Mouse (Mus musculus): Measurements from ENCODE around the gene Nip7. TPM values are rescaled to one million over a fixed set of nuclear protein-coding genes. Genes with fewer than 3 reads are reported as not detected.
"Not testable (repeated sequence)": the region's sequence is repeated elsewhere in the genome, so short reads cannot be mapped to it uniquely, and the experiment has no call there.

The Nip7 gene
- 10 to 100 TPM; 61.0 to 62.3 TPM for total RNA-seq (2021)

GRCm38 (mm10) chr8:107056076-107056972 lies at the start of gene Nip7, which contains the start of gene Cog8:
Gene Nip7, plus strand, starts transcription at chr8:107056877.
Gene Cog8, minus strand, starts transcription at chr8:107056689.
- intact Hi-C loops (cut with DNase I): no loop called here
- DNase-seq (ENCODE audit: extremely low spot score in 1 of 2, low spot score in 2 of 2): peak; percentile 97

- intact Hi-C loops (cut with DNase I): no loop called here
- DNase-seq (ENCODE audit: extremely low spot score in 1 of 2, low spot score in 2 of 2): no peak
These were observed 48.9 kb upstream of the Nip7 start for GRCm38 (mm10) chr8:107007795-107008194.

GRCm38 (mm10) chr8:107012666-107013065 lies 44.0 kb upstream of the Nip7 start:
- intact Hi-C loops (cut with DNase I): no loop called here
- DNase-seq (ENCODE audit: extremely low spot score in 1 of 2, low spot score in 2 of 2): no peak

- intact Hi-C loops (cut with DNase I): no loop called here
- no peak for DNase-seq (ENCODE audit: extremely low spot score in 1 of 2, low spot score in 2 of 2)
These were observed 41.8 kb upstream of the Nip7 start for GRCm38 (mm10) chr8:107014915-107015314.

GRCm38 (mm10) chr8:107023479-107023878 lies 33.2 kb upstream of the Nip7 start:
- intact Hi-C loops (cut with DNase I): no loop called here
- DNase-seq (ENCODE audit: extremely low spot score in 1 of 2, low spot score in 2 of 2): no peak

- DNase-seq (ENCODE audit: extremely low spot score in 1 of 2, low spot score in 2 of 2): no peak
- intact Hi-C loops (cut with DNase I): no loop called here
These were observed 27.4 kb upstream of the Nip7 start for GRCm38 (mm10) chr8:107029310-107029709.

GRCm38 (mm10) chr8:107030058-107030457 lies 26.6 kb upstream of the Nip7 start:
- intact Hi-C loops (cut with DNase I): no loop called here
- DNase-seq (ENCODE audit: extremely low spot score in 1 of 2, low spot score in 2 of 2): no peak

GRCm38 (mm10) chr8:107030650-107031576 lies 25.8 kb upstream of the Nip7 start, which contains the start of gene Vps4a:
Gene Vps4a, plus strand, starts transcription at chr8:107031222.
- intact Hi-C loops (cut with DNase I): no loop called here
- peak; percentile 91 to 95 for DNase-seq (ENCODE audit: extremely low spot score in 1 of 2, low spot score in 2 of 2)

- intact Hi-C loops (cut with DNase I): no loop called here
- no peak for DNase-seq (ENCODE audit: extremely low spot score in 1 of 2, low spot score in 2 of 2)
These were observed 25.0 kb upstream of the Nip7 start for GRCm38 (mm10) chr8:107031577-107032090.

- intact Hi-C loops (cut with DNase I); DNase-seq (ENCODE audit: extremely low spot score in 1 of 2, low spot score in 2 of 2): not testable (repeated sequence)
These were observed 23.1 kb upstream of the Nip7 start for GRCm38 (mm10) chr8:107033609-107034008.

GRCm38 (mm10) chr8:107035641-107036040 lies 21.0 kb upstream of the Nip7 start:
- DNase-seq (ENCODE audit: extremely low spot score in 1 of 2, low spot score in 2 of 2): no peak
- intact Hi-C loops (cut with DNase I): no loop called here

- no peak for DNase-seq (ENCODE audit: extremely low spot score in 1 of 2, low spot score in 2 of 2)
- intact Hi-C loops (cut with DNase I): no loop called here
These were observed 20.1 kb upstream of the Nip7 start for GRCm38 (mm10) chr8:107036626-107037025.

GRCm38 (mm10) chr8:107040632-107041031 lies 16.0 kb upstream of the Nip7 start:
- intact Hi-C loops (cut with DNase I): no loop called here
- DNase-seq (ENCODE audit: extremely low spot score in 1 of 2, low spot score in 2 of 2): no peak

- intact Hi-C loops (cut with DNase I): no loop called here
- DNase-seq (ENCODE audit: extremely low spot score in 1 of 2, low spot score in 2 of 2): no peak
These were observed 11.2 kb upstream of the Nip7 start for GRCm38 (mm10) chr8:107045478-107045877.

- intact Hi-C loops (cut with DNase I): no loop called here
- no peak for DNase-seq (ENCODE audit: extremely low spot score in 1 of 2, low spot score in 2 of 2)
These were observed 9.7 kb upstream of the Nip7 start for GRCm38 (mm10) chr8:107046976-107047375.

GRCm38 (mm10) chr8:107048061-107048941 lies 8.4 kb upstream of the Nip7 start, which contains the start of gene Pdf:
Gene Pdf, minus strand, starts transcription at chr8:107048614.
- intact Hi-C loops (cut with DNase I): no loop called here
- peak; percentile 77 to 91 for DNase-seq (ENCODE audit: extremely low spot score in 1 of 2, low spot score in 2 of 2)

- intact Hi-C loops (cut with DNase I): no loop called here
- no peak for DNase-seq (ENCODE audit: extremely low spot score in 1 of 2, low spot score in 2 of 2)
These were observed 7.2 kb upstream of the Nip7 start for GRCm38 (mm10) chr8:107049480-107049879.

GRCm38 (mm10) chr8:107052046-107052445 lies 4.6 kb upstream of the Nip7 start:
- no peak for DNase-seq (ENCODE audit: extremely low spot score in 1 of 2, low spot score in 2 of 2)
- intact Hi-C loops (cut with DNase I): no loop called here

Measured in left cerebral cortex, postnatal 10 days (tissue).